Mouse (Mus musculus) cerebellum, postnatal 25 days (tissue): ENCODE measurements around the gene Ptp4a2.

Experiments
- DNase-seq, 2 experiments: peaks; one replicate each; pipeline ENCODE4 v3.0.0; 2021; ENCODE audit warnings: mixed read lengths in 2 of 2

Gene Ptp4a2

GRCm38 (mm10) chr4:129803368-129803767 lies 7.7 kb upstream of the Ptp4a2 start:
- no peak for DNase-seq

- DNase-seq = no peak
These were observed 6.0 kb upstream of the Ptp4a2 start for GRCm38 (mm10) chr4:129805059-129805458.

- DNase-seq = no peak
These were observed 818 bp downstream of the Ptp4a2 start for GRCm38 (mm10) chr4:129811605-129812468.

GRCm38 (mm10) chr4:129817591-129817990 lies 6.6 kb downstream of the Ptp4a2 start:
- DNase-seq = no peak

GRCm38 (mm10) chr4:129818506-129819195 lies 7.6 kb downstream of the Ptp4a2 start:
- peak in 1 of 2 experiments; percentile 19 for DNase-seq

- peak; percentile 94 to 97 for DNase-seq
These were observed 8.8 kb downstream of the Ptp4a2 start for GRCm38 (mm10) chr4:129819712-129820336.

GRCm38 (mm10) chr4:129820417-129821086 lies 9.5 kb downstream of the Ptp4a2 start:
- peak; percentile 79 to 82 for DNase-seq

GRCm38 (mm10) chr4:129821087-129821616 lies 10.1 kb downstream of the Ptp4a2 start:
- no peak for DNase-seq

GRCm38 (mm10) chr4:129822324-129822723 lies 11.3 kb downstream of the Ptp4a2 start:
- DNase-seq = no peak

- DNase-seq = no peak
These were observed 12.3 kb downstream of the Ptp4a2 start for GRCm38 (mm10) chr4:129823216-129823810.

- no peak for DNase-seq
These were observed 16.6 kb downstream of the Ptp4a2 start for GRCm38 (mm10) chr4:129827611-129828010.

GRCm38 (mm10) chr4:129828081-129828480 lies 17.1 kb downstream of the Ptp4a2 start:
- no peak for DNase-seq

GRCm38 (mm10) chr4:129829799-129830198 lies 18.8 kb downstream of the Ptp4a2 start:
- no peak for DNase-seq

GRCm38 (mm10) chr4:129830343-129830944 lies 19.4 kb downstream of the Ptp4a2 start:
- no peak for DNase-seq

GRCm38 (mm10) chr4:129834581-129834980 lies 23.6 kb downstream of the Ptp4a2 start:
- DNase-seq = no peak

- DNase-seq = no peak
These were observed 24.3 kb downstream of the Ptp4a2 start for GRCm38 (mm10) chr4:129835296-129835695.

GRCm38 (mm10) chr4:129839866-129840555 lies 29.0 kb downstream of the Ptp4a2 start:
- no peak for DNase-seq

- DNase-seq = no peak
These were observed 35.8 kb downstream of the Ptp4a2 start for GRCm38 (mm10) chr4:129846823-129847222.

GRCm38 (mm10) chr4:129850491-129850890 lies 39.5 kb downstream of the Ptp4a2 start:
- DNase-seq = no peak

- no peak for DNase-seq
These were observed 40.8 kb downstream of the Ptp4a2 start for GRCm38 (mm10) chr4:129851861-129852260.

- no peak for DNase-seq
These were observed 42.0 kb downstream of the Ptp4a2 start for GRCm38 (mm10) chr4:129853053-129853452.
